In the genomic region with DNA sequence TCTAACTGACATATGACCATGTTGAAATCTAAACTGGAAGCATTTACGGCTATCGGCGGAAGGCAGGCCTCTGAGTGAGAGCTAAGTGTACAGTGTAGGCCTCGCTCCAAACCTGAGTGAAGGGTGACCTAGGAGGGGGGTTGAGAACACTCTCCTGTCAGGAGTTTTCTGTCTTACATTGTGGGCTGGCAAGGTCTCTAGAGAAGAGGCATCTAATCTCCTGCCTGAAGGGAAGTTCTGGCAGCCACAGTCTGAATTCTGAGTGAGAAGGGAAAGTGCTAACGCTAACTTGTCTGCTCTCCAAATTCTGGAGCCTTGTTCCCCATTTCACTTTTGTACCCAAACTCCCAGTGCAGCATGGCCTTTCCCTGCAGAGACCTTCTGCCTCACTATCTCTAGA, we compare ENCODE assay signal across 12 mouse cellular contexts. TPM values are rescaled to one million over a fixed set of nuclear protein-coding genes. Genes with fewer than 3 reads are reported as not detected.
DNase-seq lines count a peak whose midpoint lies in the region; ATAC-seq and TF ChIP-seq lines count a peak whose summit lies in the region.
"Had no signal": no experiment of that assay in that cellular context is flagged by ENCODE, and none has a peak within 500 bp of the region (broad histone marks: within the 10 kb centered on the region; RNA-seq: fewer than 3 reads in every experiment).

No protein-coding gene starts in this region.

- ATAC-seq in hindbrain, embryonic 16.5 days = peak; percentile 40; the same call in 1 of the 2 replicates
- ATAC-seq in hindbrain, postnatal 0 days = no peak
- ATAC-seq in heart, postnatal 0 days (ENCODE audit: insufficient read depth, low read depth) = peak; percentile 58; the same call in 1 of the 2 replicates
- no peak for ATAC-seq in activated CD4-positive, CD25-positive, alpha-beta regulatory T cell, adult 4 months
- no peak for ATAC-seq in midbrain, embryonic 15.5 days (replicated peaks)
- ATAC-seq: forebrain, embryonic 15.5 days had no signal

- H3K9ac ChIP-seq in hindbrain, embryonic 16.5 days (ENCODE audit: low read depth, low read length) = no peak overlapping the region
- no peak overlapping the region for H3K9ac ChIP-seq in hindbrain, postnatal 0 days (replicated peaks; ENCODE audit: low read length)
- H3K9ac ChIP-seq in heart, postnatal 0 days (replicated peaks; ENCODE audit: low read depth, low read length) = no peak overlapping the region
- H3K9ac ChIP-seq in midbrain, embryonic 15.5 days = no peak overlapping the region
- H3K9ac ChIP-seq: forebrain, embryonic 15.5 days had no signal

- no peaks in the 10 kb centered on the region for H3K36me3 ChIP-seq in hindbrain, embryonic 16.5 days (ENCODE audit: control insufficient read depth, insufficient read depth, low read length)
- H3K36me3 ChIP-seq in hindbrain, postnatal 0 days (ENCODE audit: insufficient read depth, low read length) = no peaks in the 10 kb centered on the region
- H3K36me3 ChIP-seq in heart, postnatal 0 days (replicated peaks; ENCODE audit: control insufficient read depth, insufficient read depth, low read length) = no peaks in the 10 kb centered on the region
- no peaks in the 10 kb centered on the region for H3K36me3 ChIP-seq in midbrain, embryonic 15.5 days (replicated peaks)
- H3K36me3 ChIP-seq: forebrain, embryonic 15.5 days had no signal

- no peak for TF ChIP-seq CTCF in hindbrain, postnatal 0 days (IDR thresholded peaks at IDR 0.05; ENCODE audit: low read depth)
- TF ChIP-seq CTCF in heart, postnatal 0 days (IDR thresholded peaks at IDR 0.05; ENCODE audit: low read depth) = no peak

- no peak overlapping the region for H3K4me3 ChIP-seq in hindbrain, embryonic 16.5 days (ENCODE audit: low read length)
- no peak overlapping the region for H3K4me3 ChIP-seq in hindbrain, postnatal 0 days (ENCODE audit: low read length)
- H3K4me3 ChIP-seq in heart, postnatal 0 days (ENCODE audit: low read depth, low read length) = no peak overlapping the region
- no peak overlapping the region for H3K4me3 ChIP-seq in midbrain, embryonic 15.5 days
- H3K4me3 ChIP-seq: forebrain, embryonic 15.5 days had no signal

- 85% methylated on average over 5 of the region's 5 CpGs for WGBS in hindbrain, embryonic 16.5 days
- WGBS in hindbrain, postnatal 0 days = 63% methylated on average over 5 of the region's 5 CpGs
- WGBS in heart, postnatal 0 days = 55% methylated on average over 5 of the region's 5 CpGs
- WGBS in midbrain, embryonic 15.5 days = 93% methylated on average over 5 of the region's 5 CpGs

- no peak overlapping the region for H3K27ac ChIP-seq in hindbrain, embryonic 16.5 days (ENCODE audit: low read depth, low read length)
- no peak overlapping the region for H3K27ac ChIP-seq in hindbrain, postnatal 0 days
- H3K27ac ChIP-seq in heart, postnatal 0 days (ENCODE audit: low read depth) = peak overlapping the region; percentile 59
- H3K27ac ChIP-seq in midbrain, embryonic 15.5 days = no peak overlapping the region
- H3K27ac ChIP-seq: forebrain, embryonic 15.5 days had no signal

- DNase-seq in hindbrain, postnatal 0 days (ENCODE audit: low spot score) = no peak
- peak; percentile 81 for DNase-seq in adipocyte (ENCODE audit: low spot score)
- peak; percentile 19 to 54 for DNase-seq in cerebellum, postnatal 14 days
- peak; percentile 11 for DNase-seq in heart, postnatal 0 days (ENCODE audit: low spot score)
- DNase-seq in kidney, adult 18-20 months = no peak
- DNase-seq: kidney, postnatal 14 days; right cerebral cortex, postnatal 25 days had no signal

- H3K27me3 ChIP-seq in hindbrain, embryonic 16.5 days (replicated peaks; ENCODE audit: control insufficient read depth, insufficient read depth, low read length) = no peaks in the 10 kb centered on the region
- H3K27me3 ChIP-seq in hindbrain, postnatal 0 days (ENCODE audit: insufficient read depth, low read length) = no peaks in the 10 kb centered on the region
- H3K27me3 ChIP-seq in heart, postnatal 0 days (ENCODE audit: control insufficient read depth, insufficient read depth, low read length) = no peaks in the 10 kb centered on the region
- no peaks in the 10 kb centered on the region for H3K27me3 ChIP-seq in midbrain, embryonic 15.5 days (replicated peaks)
- H3K27me3 ChIP-seq: CH12.LX; forebrain, embryonic 15.5 days had no signal

- H3K4me2 ChIP-seq in hindbrain, embryonic 16.5 days (ENCODE audit: low read length) = no peak overlapping the region
- no peak overlapping the region for H3K4me2 ChIP-seq in hindbrain, postnatal 0 days (ENCODE audit: low read depth, low read length)
- H3K4me2 ChIP-seq in heart, postnatal 0 days (ENCODE audit: low read depth, low read length) = no peak overlapping the region
- H3K4me2 ChIP-seq in midbrain, embryonic 15.5 days = no peak overlapping the region
- H3K4me2 ChIP-seq: forebrain, embryonic 15.5 days had no signal

- TF ChIP-seq EP300 in heart, postnatal 0 days (IDR thresholded peaks at IDR 0.05; ENCODE audit: low read depth) = no peak

- no peaks in the 10 kb centered on the region; the same call in 1 of the 2 replicates for H3K4me1 ChIP-seq in hindbrain, embryonic 16.5 days (ENCODE audit: control insufficient read depth, insufficient read depth, low read depth, low read length)
- peaks cover 2% of the 10 kb centered on the region; the same call in 1 of the 2 replicates for H3K4me1 ChIP-seq in hindbrain, postnatal 0 days (ENCODE audit: insufficient read depth, low read length)
- H3K4me1 ChIP-seq in heart, postnatal 0 days (ENCODE audit: control insufficient read depth, insufficient read depth) = peaks cover 8% of the 10 kb centered on the region
- no peaks in the 10 kb centered on the region for H3K4me1 ChIP-seq in midbrain, embryonic 15.5 days

- no peaks in the 10 kb centered on the region for H3K9me3 ChIP-seq in hindbrain, embryonic 16.5 days (ENCODE audit: control insufficient read depth, low read length)
- no peaks in the 10 kb centered on the region for H3K9me3 ChIP-seq in hindbrain, postnatal 0 days (ENCODE audit: low read length)
- H3K9me3 ChIP-seq in heart, postnatal 0 days (replicated peaks; ENCODE audit: control insufficient read depth, low read length) = no peaks in the 10 kb centered on the region
- no peaks in the 10 kb centered on the region for H3K9me3 ChIP-seq in midbrain, embryonic 15.5 days
- H3K9me3 ChIP-seq: forebrain, embryonic 15.5 days had no signal

RNA-seq across cellular contexts. Expression of a gene that starts 54.9 kb away (rescaled TPM):
- 5.7 and 8.5 TPM in 2 replicates for polyA plus RNA-seq in hindbrain, embryonic 16.5 days (2015; fragmentation: Nextera tagmentation; extraction: Ambion mirVana)
- 1.9 and 2.9 TPM in 2 replicates for total RNA-seq in hindbrain, postnatal 0 days (2014; rRNA removed)
- polyA plus RNA-seq in hindbrain, postnatal 0 days (2015; fragmentation: Nextera tagmentation; extraction: Ambion mirVana) = 3.3 and 3.9 TPM in 2 replicates
- total RNA-seq in heart, postnatal 0 days (2014; rRNA removed; ENCODE audit: low replicate concordance) = 17.5 and 23.1 TPM in 2 replicates
- polyA plus RNA-seq in heart, postnatal 0 days (2015; fragmentation: Nextera tagmentation; extraction: Ambion mirVana) = 12.3 and 13.4 TPM in 2 replicates
- polyA plus RNA-seq in activated CD4-positive, CD25-positive, alpha-beta regulatory T cell, adult 4 months (2017; shearing (Covaris generic)) = under 1 TPM in 1 of 2 experiments, not detected in 1; 0.16 TPM
- 6.7 and 9.2 TPM in 2 replicates for polyA plus RNA-seq in midbrain, embryonic 15.5 days (2015; fragmentation: Nextera tagmentation; extraction: Ambion mirVana)
- total RNA-seq: CH12.LX had no signal

Comparison
In these comparisons a context has a peak if more than half of its experiments do, and no peak if none do; other contexts are left out.
1. ATAC-seq: peak in hindbrain, embryonic 16.5 days (single experiment) and heart, postnatal 0 days (single experiment); none in hindbrain, postnatal 0 days (single experiment), activated CD4-positive, CD25-positive, alpha-beta regulatory T cell, adult 4 months (single experiment) and midbrain, embryonic 15.5 days (single experiment).
2. DNase-seq: peak in adipocyte (single experiment), cerebellum, postnatal 14 days (2 of 2) and heart, postnatal 0 days (single experiment); none in hindbrain, postnatal 0 days (single experiment) and kidney, adult 18-20 months (single experiment).